Mouse (Mus musculus) intestine, postnatal 0 days (tissue): ENCODE measurements around the gene Abca13. TPM values are rescaled to one million over a fixed set of nuclear protein-coding genes. Genes with fewer than 3 reads are reported as not detected.

Experiments
- ATAC-seq: fragments of 200-750 bp; cut with Nextera tagmentation; 2 replicates; pipeline ENCODE4 v1.8.0; 2017; ENCODE audit warnings: mild to moderate bottlenecking, moderate TSS enrichment, moderate library complexity
- H3K27ac ChIP-seq: fragments of 300-500 bp; sonication (generic); 2 replicates; pipeline ENCODE4 v1.5.1; 2014; ENCODE audit warnings: mild to moderate bottlenecking, low read depth, low read length, moderate library complexity
- H3K27me3 ChIP-seq: fragments of 300-500 bp; sonication (generic); replicated peaks from 2 replicates; pipeline ENCODE4 v1.6.1; 2014; ENCODE audit warnings: low read length, mixed read lengths; ENCODE audit not compliant: control insufficient read depth, insufficient read depth
- H3K36me3 ChIP-seq: fragments of 300-500 bp; sonication (generic); 2 replicates; pipeline ENCODE4 v1.6.1; 2014; ENCODE audit warnings: mild to moderate bottlenecking, moderate library complexity; ENCODE audit not compliant: control insufficient read depth, insufficient read depth
- H3K4me1 ChIP-seq: fragments of 300-500 bp; sonication (generic); replicated peaks from 2 replicates; pipeline ENCODE4 v1.6.1; 2014; ENCODE audit warnings: antibody characterized with exemption, low read length, mixed read lengths; ENCODE audit not compliant: control insufficient read depth, insufficient read depth
- H3K4me2 ChIP-seq: fragments of 300-500 bp; sonication (generic); replicated peaks from 2 replicates; pipeline ENCODE4 v1.6.1; 2014; ENCODE audit warnings: low read depth, mild to moderate bottlenecking, moderate library complexity
- H3K4me3 ChIP-seq: fragments of 300-500 bp; sonication (generic); 2 replicates; pipeline ENCODE4 v1.5.1; 2014; ENCODE audit warnings: low read depth, low read length
- H3K9ac ChIP-seq: fragments of 300-500 bp; sonication (generic); 2 replicates; pipeline ENCODE4 v1.6.1; 2014; ENCODE audit warnings: mild to moderate bottlenecking, low read depth, low read length
- H3K9me3 ChIP-seq: fragments of 300-500 bp; sonication (generic); 2 replicates; pipeline ENCODE4 v1.6.1; 2016; ENCODE audit warnings: mixed run types; ENCODE audit not compliant: control insufficient read depth
- CTCF ChIP-seq: sonication (generic); IDR thresholded peaks from 2 replicates; pipeline ENCODE4 v1.5.1; 2016; ENCODE audit warnings: low read depth, mild to moderate bottlenecking, control low read depth, antibody characterized with exemption, moderate library complexity
- WGBS: fragments of 180-500 bp; shearing (Covaris S2); extraction: QIAGEN DNeasy Blood & Tissue Kit; methylation state at CpG from one replicate; pipeline ENCODE4 v1.1.7; 2014; 5-methylcytosine and 5-hydroxymethylcytosine counted together
- polyA plus RNA-seq: library from polyadenylated mRNA; unstranded; fragments of >200 nt; fragmentation: Nextera tagmentation; extraction: Ambion mirVana; gene quantifications from 2 replicates; pipeline ENCODE4 v1.2.1, GENCODE M21; 2015

The Abca13 gene
- polyA plus RNA-seq, 1 experiment from 2014 or later: 0.86 TPM

DNA sequence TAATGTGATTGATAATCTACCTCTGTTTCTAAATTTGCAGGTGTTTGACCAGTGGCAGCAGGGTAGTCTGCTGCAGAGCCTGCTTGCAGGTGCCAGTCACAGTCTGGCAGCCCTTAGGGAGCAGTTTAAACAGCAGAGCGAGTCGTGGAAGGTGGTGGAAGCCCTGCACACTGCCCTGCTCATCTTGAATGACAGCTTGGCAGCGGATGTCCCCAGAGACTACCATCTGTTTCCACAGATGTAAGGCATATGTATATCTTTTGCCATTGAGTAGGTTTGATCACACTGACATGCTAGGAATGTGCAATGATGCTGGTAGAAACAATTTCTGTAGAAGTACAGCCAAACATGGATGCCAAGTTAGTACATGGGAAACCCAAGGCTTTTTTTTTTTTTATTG lies 77.3 kb downstream of the Abca13 start:
- H3K9ac ChIP-seq: no peak overlapping the region
- no peak for ATAC-seq
- no peak overlapping the region for H3K4me3 ChIP-seq
- H3K27ac ChIP-seq: no peak overlapping the region
- no peak overlapping the region for H3K4me2 ChIP-seq
- no peaks in the 10 kb centered on the region for H3K27me3 ChIP-seq
- no peaks in the 10 kb centered on the region for H3K9me3 ChIP-seq
- H3K36me3 ChIP-seq: no peaks in the 10 kb centered on the region
- no peaks in the 10 kb centered on the region for H3K4me1 ChIP-seq
- TF ChIP-seq CTCF: no peak
- WGBS: 73% methylated on average over 3 of the region's 3 CpGs

DNA sequence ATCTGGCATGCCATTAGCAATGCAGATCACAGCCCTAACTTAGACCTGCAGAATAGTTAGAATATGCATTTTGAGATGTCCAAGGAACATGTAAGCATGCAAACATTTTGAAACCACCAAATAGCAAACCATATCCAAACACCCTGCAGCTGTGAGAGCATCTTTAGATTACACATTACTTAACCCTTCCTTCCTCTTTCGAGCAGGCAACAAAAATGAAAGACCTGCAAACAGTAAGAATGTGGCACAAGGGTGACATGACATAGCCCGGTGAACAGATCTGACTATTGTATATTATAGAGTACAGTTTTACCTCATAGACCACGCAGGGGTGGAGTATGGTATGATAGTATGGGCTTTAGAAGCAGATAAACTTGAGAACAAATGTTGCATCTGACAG lies 93.5 kb downstream of the Abca13 start:
- Histone ChIP-seq H3K4me1 (no peaks in the 10 kb centered on the region), H3K4me3 (no peak overlapping the region), H3K4me2 (no peak overlapping the region), H3K27ac (no peak overlapping the region), H3K9me3 (no peaks in the 10 kb centered on the region), H3K9ac (no peak overlapping the region), H3K27me3 (no peaks in the 10 kb centered on the region), H3K36me3 (no peaks in the 10 kb centered on the region)
- 83% methylated on average over 3 of the region's 3 CpGs for WGBS
- TF ChIP-seq CTCF: no peak
- no peak for ATAC-seq

DNA sequence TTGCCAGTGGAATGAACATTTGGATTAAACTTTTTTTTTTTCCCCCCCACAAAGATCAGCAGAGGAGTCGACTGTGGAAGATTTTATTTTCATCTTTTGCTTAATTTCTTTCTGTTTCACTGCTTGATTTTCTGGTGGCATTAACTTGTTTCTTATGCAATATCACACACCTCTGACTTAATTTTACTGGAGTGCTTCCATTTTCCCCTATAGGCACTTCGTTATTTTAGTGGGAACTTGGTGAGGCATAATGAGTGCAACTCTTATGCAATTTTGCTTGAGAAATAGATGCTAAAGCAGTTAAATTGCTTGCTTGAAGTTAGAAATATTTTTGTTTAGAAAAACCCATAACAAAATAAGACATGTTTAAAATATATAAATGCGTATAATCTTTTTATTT lies 94.0 kb downstream of the Abca13 start:
- Histone ChIP-seq H3K4me1 (no peaks in the 10 kb centered on the region), H3K27me3 (no peaks in the 10 kb centered on the region), H3K9ac (no peak overlapping the region), H3K27ac (no peak overlapping the region), H3K9me3 (no peaks in the 10 kb centered on the region), H3K4me2 (no peak overlapping the region), H3K36me3 (no peaks in the 10 kb centered on the region), H3K4me3 (no peak overlapping the region)
- no peak for ATAC-seq
- no peak for TF ChIP-seq CTCF
- WGBS: 81% methylated on average over 3 of the region's 3 CpGs

DNA sequence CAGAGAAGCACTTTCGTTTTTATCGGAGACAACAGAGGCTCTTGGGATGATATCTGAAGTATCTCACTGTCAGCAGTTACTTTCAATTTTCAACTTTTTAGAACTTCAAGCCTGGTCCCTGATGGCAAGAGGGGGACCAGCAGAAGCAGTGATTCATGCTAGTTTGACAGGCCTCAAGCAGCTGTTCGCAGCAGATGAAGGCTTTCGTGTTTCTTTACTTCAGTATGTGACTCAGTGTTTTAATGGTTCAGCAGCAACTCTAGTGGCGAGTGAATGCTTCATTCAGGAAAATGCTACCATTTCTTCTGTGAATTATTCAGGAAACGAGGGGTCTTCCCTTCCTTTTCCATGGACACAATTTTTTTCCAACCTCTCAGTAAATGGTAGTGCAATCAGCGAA lies 99.4 kb downstream of the Abca13 start:
- H3K9ac ChIP-seq: no peak overlapping the region
- H3K4me1 ChIP-seq: no peaks in the 10 kb centered on the region
- H3K4me3 ChIP-seq: no peak overlapping the region
- no peak for ATAC-seq
- no peak for TF ChIP-seq CTCF
- H3K27me3 ChIP-seq: no peaks in the 10 kb centered on the region
- H3K4me2 ChIP-seq: no peak overlapping the region
- 72% methylated on average over 7 of the region's 7 CpGs for WGBS
- H3K27ac ChIP-seq: no peak overlapping the region
- no peaks in the 10 kb centered on the region for H3K9me3 ChIP-seq
- H3K36me3 ChIP-seq: no peaks in the 10 kb centered on the region

DNA sequence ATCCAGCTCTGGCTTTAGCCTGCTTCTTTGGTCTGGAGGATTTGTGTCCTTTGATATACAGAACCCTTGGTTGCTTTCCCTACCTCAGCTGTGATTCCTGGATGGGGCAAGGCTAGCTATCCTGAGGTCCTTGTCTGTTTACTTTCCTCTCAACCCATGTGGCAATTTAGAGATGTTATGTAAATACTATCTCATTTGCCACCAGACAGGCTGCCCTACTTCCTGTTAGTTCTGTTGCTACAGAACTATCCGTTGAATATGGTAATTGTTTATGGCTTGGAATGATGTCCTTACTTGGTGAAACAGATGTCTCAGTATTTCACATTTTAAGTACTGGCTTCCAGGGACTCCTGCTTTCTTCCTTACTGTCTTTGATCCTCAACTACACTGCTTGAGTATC lies 107.9 kb downstream of the Abca13 start:
- H3K9me3 ChIP-seq: no peaks in the 10 kb centered on the region

DNA sequence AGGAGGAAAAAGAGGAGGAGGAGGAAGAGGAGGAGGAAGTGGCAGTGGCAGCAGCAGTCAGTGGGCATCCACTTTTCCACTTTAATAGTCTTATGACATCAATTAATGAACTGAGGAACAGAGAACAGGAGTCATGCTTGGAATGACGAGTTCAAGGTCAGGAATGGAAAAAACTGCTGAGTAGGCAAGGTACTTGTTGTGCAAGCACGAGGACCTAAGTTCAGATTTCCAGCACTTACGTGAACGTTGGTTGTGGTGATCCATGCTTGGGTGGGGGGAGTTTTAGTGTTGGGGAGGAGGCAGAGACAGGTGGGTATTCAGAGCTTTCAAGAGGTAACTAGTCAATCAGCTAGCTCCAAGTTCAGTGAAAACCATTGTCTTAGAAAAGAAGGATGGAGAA lies 113.7 kb downstream of the Abca13 start:
- H3K9me3 ChIP-seq: no peaks in the 10 kb centered on the region
- no peak overlapping the region for H3K4me2 ChIP-seq
- no peaks in the 10 kb centered on the region for H3K36me3 ChIP-seq
- no peak overlapping the region for H3K9ac ChIP-seq
- WGBS: 86% methylated on average over 4 of the region's 4 CpGs
- no peak for ATAC-seq
- H3K4me3 ChIP-seq: no peak overlapping the region
- H3K27ac ChIP-seq: no peak overlapping the region
- H3K27me3 ChIP-seq: no peaks in the 10 kb centered on the region
- H3K4me1 ChIP-seq: no peaks in the 10 kb centered on the region
- no peak for TF ChIP-seq CTCF

More for the DNA sequence above, 107.9 kb downstream of the Abca13 start:
- H3K27me3 ChIP-seq: no peaks in the 10 kb centered on the region
- H3K4me3 ChIP-seq: no peak overlapping the region
- 23% methylated on average over 1 of the region's 1 CpGs for WGBS
- no peaks in the 10 kb centered on the region for H3K4me1 ChIP-seq
- no peak overlapping the region for H3K4me2 ChIP-seq
- TF ChIP-seq CTCF: no peak
- H3K36me3 ChIP-seq: no peaks in the 10 kb centered on the region
- no peak for ATAC-seq
- H3K27ac ChIP-seq: no peak overlapping the region
- no peak overlapping the region for H3K9ac ChIP-seq

DNA sequence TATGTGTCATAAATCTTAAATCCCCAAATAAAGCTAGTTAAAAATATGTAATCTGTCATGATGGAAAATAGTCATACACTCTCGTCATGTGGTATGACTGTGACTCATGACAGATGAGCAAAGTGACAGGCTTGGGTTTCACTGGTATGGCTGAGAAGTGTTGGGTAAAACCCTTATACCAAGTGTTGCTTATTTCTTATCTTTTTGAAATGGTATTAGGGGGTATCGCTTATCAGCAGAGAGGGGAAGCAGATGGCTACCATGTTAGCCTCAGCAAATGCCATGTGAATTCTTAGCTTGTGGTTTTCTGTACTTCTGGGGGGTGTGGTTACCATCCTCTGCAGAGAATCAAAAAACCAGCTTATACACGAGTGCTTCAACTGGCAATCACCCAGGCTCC lies 124.8 kb downstream of the Abca13 start:
- Histone ChIP-seq H3K27me3 (no peaks in the 10 kb centered on the region), H3K36me3 (no peaks in the 10 kb centered on the region), H3K9me3 (no peaks in the 10 kb centered on the region), H3K4me1 (no peaks in the 10 kb centered on the region), H3K4me2 (no peak overlapping the region), H3K27ac (no peak overlapping the region), H3K4me3 (no peak overlapping the region), H3K9ac (no peak overlapping the region)
- TF ChIP-seq CTCF: no peak
- WGBS: 58% methylated on average over 3 of the region's 3 CpGs
- no peak for ATAC-seq
